Mouse (Mus musculus): ENCODE data around the gene Gm49358.

DNA sequence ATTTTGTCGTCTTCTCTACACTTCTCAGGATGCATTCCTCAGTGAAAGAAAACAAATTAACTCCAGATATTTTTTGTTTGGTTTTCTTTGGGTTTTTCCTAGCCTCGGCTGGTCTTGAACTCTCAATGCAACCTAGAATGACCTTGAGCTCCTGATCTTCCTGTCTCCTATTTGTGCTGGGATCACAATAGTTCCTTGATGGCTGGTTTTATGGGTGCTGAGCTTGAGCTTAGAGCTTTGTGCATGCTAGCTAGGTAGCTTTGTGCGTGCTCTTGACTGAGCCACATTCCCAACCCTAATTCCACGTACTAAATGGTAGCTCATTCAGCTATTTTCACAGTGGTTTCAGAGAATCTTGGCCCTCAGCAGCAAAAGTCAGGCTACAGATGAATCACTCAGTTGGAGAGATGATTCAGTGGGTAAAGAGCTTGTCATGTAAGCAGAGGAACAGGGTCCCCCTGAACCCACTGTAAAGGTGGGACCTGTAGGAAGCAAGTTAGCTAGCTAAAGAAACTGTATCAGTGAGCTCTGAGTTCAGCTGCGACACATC is 20.4 kb downstream of the Gm49358 start:
- TF ChIP-seq POLR2A (IDR thresholded peaks at IDR 0.05; ENCODE audit: borderline replicate concordance, insufficient read depth, low read length): no peak
- no peak for TF ChIP-seq CTCF (IDR thresholded peaks at IDR 0.05; ENCODE audit: borderline replicate concordance, insufficient read depth, low read depth, low read length)
